Mouse (Mus musculus) intestine, postnatal 0 days (tissue): ENCODE data around the gene I0C0044D17Rik. TPM values are rescaled to one million over a fixed set of nuclear protein-coding genes. Genes with fewer than 3 reads are reported as not detected.
"Not testable (repeated sequence)": the region's sequence is repeated elsewhere in the genome, so short reads cannot be mapped to it uniquely, and the experiment has no call there.

Experiments
- ATAC-seq: fragments of 200-750 bp; cut with Nextera tagmentation; 2 replicates; pipeline ENCODE4 v1.8.0; 2017; ENCODE audit warnings: mild to moderate bottlenecking, moderate TSS enrichment, moderate library complexity
- H3K27ac ChIP-seq: fragments of 300-500 bp; sonication (generic); 2 replicates; pipeline ENCODE4 v1.5.1; 2014; ENCODE audit warnings: mild to moderate bottlenecking, low read depth, low read length, moderate library complexity
- H3K27me3 ChIP-seq: fragments of 300-500 bp; sonication (generic); replicated peaks from 2 replicates; pipeline ENCODE4 v1.6.1; 2014; ENCODE audit warnings: low read length, mixed read lengths; ENCODE audit not compliant: control insufficient read depth, insufficient read depth
- H3K36me3 ChIP-seq: fragments of 300-500 bp; sonication (generic); 2 replicates; pipeline ENCODE4 v1.6.1; 2014; ENCODE audit warnings: mild to moderate bottlenecking, moderate library complexity; ENCODE audit not compliant: control insufficient read depth, insufficient read depth
- H3K4me1 ChIP-seq: fragments of 300-500 bp; sonication (generic); replicated peaks from 2 replicates; pipeline ENCODE4 v1.6.1; 2014; ENCODE audit warnings: antibody characterized with exemption, low read length, mixed read lengths; ENCODE audit not compliant: control insufficient read depth, insufficient read depth
- H3K4me2 ChIP-seq: fragments of 300-500 bp; sonication (generic); replicated peaks from 2 replicates; pipeline ENCODE4 v1.6.1; 2014; ENCODE audit warnings: low read depth, mild to moderate bottlenecking, moderate library complexity
- H3K4me3 ChIP-seq: fragments of 300-500 bp; sonication (generic); 2 replicates; pipeline ENCODE4 v1.5.1; 2014; ENCODE audit warnings: low read depth, low read length
- H3K9ac ChIP-seq: fragments of 300-500 bp; sonication (generic); 2 replicates; pipeline ENCODE4 v1.6.1; 2014; ENCODE audit warnings: mild to moderate bottlenecking, low read depth, low read length
- H3K9me3 ChIP-seq: fragments of 300-500 bp; sonication (generic); 2 replicates; pipeline ENCODE4 v1.6.1; 2016; ENCODE audit warnings: mixed run types; ENCODE audit not compliant: control insufficient read depth
- CTCF ChIP-seq: sonication (generic); IDR thresholded peaks from 2 replicates; pipeline ENCODE4 v1.5.1; 2016; ENCODE audit warnings: low read depth, mild to moderate bottlenecking, control low read depth, antibody characterized with exemption, moderate library complexity
- WGBS: fragments of 180-500 bp; shearing (Covaris S2); extraction: QIAGEN DNeasy Blood & Tissue Kit; methylation state at CpG from one replicate; pipeline ENCODE4 v1.1.7; 2014; 5-methylcytosine and 5-hydroxymethylcytosine counted together
- polyA plus RNA-seq: library from polyadenylated mRNA; unstranded; fragments of >200 nt; fragmentation: Nextera tagmentation; extraction: Ambion mirVana; gene quantifications from 2 replicates; pipeline ENCODE4 v1.2.1, GENCODE M21; 2015

Gene I0C0044D17Rik
- polyA plus RNA-seq, 1 experiment from 2014 or later, result not detected

GRCm38 (mm10) chr4:98857037-98857648 lies 33.5 kb upstream of the I0C0044D17Rik start:
- WGBS, result 53% methylated on average over 11 of the region's 11 CpGs
- TF ChIP-seq CTCF, result no peak
- Histone ChIP-seq H3K27ac (no peak overlapping the region), H3K4me3 (no peak overlapping the region), H3K4me1 (no peaks in the 10 kb centered on the region), H3K36me3 (no peaks in the 10 kb centered on the region), H3K4me2 (no peak overlapping the region), H3K9me3 (0 out of 2 replicates have a peak, but pooled peaks cover 6% of the 10 kb centered on the region), H3K27me3 (no peaks in the 10 kb centered on the region), H3K9ac (no peak overlapping the region)
- ATAC-seq, result peak; percentile 33

DNA sequence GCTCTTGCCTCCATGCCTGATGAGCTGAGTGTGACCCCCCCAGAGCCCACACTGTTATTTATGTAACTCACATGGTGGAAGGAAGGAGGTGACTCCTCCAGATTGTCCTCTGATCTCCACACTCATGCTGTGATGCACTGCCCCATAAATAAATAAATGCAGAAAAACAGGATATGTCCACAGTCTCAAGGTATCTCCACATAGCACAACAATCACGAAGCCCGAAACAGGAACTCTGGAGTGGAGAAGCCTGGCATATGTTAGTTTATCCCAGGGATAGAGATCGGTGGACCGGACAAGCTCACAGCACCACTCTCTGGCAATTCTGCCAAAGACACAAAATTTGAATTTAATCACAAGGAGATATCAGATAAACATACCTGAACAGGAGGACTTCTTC lies 30.3 kb upstream of the I0C0044D17Rik start:
- H3K9ac ChIP-seq, result no peak overlapping the region
- H3K4me1 ChIP-seq, result no peaks in the 10 kb centered on the region
- ATAC-seq, result no peak
- no peak overlapping the region for H3K27ac ChIP-seq
- no peaks in the 10 kb centered on the region for H3K9me3 ChIP-seq
- no peaks in the 10 kb centered on the region for H3K36me3 ChIP-seq
- no peaks in the 10 kb centered on the region for H3K27me3 ChIP-seq
- H3K4me3 ChIP-seq, result no peak overlapping the region
- no peak overlapping the region for H3K4me2 ChIP-seq
- no peak for TF ChIP-seq CTCF
- 83% methylated on average over 4 of the region's 4 CpGs for whole genome bisulfite sequencing

DNA sequence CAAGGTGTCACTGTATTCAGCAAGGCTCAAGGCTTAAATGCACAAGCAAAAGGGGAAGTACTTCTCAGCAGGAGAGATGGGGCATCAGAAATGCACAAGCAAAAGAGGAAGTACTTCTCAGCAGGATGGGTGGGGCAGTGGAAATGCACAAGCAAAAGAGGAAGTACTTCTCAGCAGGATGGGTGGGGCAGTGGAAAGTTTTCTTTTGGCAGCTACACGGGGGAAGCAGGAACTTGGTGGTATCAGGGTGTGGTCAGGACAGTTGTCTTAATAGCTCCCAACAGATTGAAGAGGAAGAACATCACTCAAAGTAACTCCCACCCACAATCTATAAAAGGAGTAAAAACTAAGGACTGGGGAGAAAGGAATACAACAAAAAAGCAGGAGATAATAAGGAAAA lies 26.8 kb upstream of the I0C0044D17Rik start:
- not testable (repeated sequence) for H3K9ac ChIP-seq, ATAC-seq, H3K4me3 ChIP-seq, H3K27me3 ChIP-seq, H3K4me1 ChIP-seq, H3K9me3 ChIP-seq, H3K36me3 ChIP-seq, H3K27ac ChIP-seq, H3K4me2 ChIP-seq
- WGBS, result 69% methylated on average over 1 of the region's 1 CpGs

- Histone ChIP-seq H3K9me3 (no peaks in the 10 kb centered on the region), H3K27me3 (no peaks in the 10 kb centered on the region), H3K36me3 (no peaks in the 10 kb centered on the region), H3K9ac (no peak overlapping the region), H3K4me3 (no peak overlapping the region), H3K4me1 (no peaks in the 10 kb centered on the region), H3K4me2 (no peak overlapping the region), H3K27ac (no peak overlapping the region)
- no peak for TF ChIP-seq CTCF
- 35% methylated on average over 6 of the region's 6 CpGs for WGBS
- no peak for ATAC-seq
Measured at GRCm38 (mm10) chr4:98847120-98847885, 23.7 kb upstream of the I0C0044D17Rik start.

- Histone ChIP-seq H3K4me2 (no peak overlapping the region), H3K4me3 (no peak overlapping the region), H3K36me3 (no peaks in the 10 kb centered on the region), H3K4me1 (no peaks in the 10 kb centered on the region), H3K27me3 (no peaks in the 10 kb centered on the region), H3K27ac (no peak overlapping the region), H3K9ac (no peak overlapping the region), H3K9me3 (no peaks in the 10 kb centered on the region)
- TF ChIP-seq CTCF, result no peak
- ATAC-seq, result no peak
- 32% methylated on average over 3 of the region's 3 CpGs for WGBS
Measured at GRCm38 (mm10) chr4:98846396-98846795, 22.8 kb upstream of the I0C0044D17Rik start.

GRCm38 (mm10) chr4:98845687-98846125 lies 22.1 kb upstream of the I0C0044D17Rik start:
- no peaks in the 10 kb centered on the region for H3K27me3 ChIP-seq
- no peaks in the 10 kb centered on the region for H3K9me3 ChIP-seq
- no peak overlapping the region for H3K4me2 ChIP-seq
- H3K4me1 ChIP-seq, result no peaks in the 10 kb centered on the region
- TF ChIP-seq CTCF, result no peak
- no peak overlapping the region for H3K27ac ChIP-seq
- no peak overlapping the region for H3K4me3 ChIP-seq
- ATAC-seq, result 0 out of 2 replicates have a peak, but pooled peaks have one; percentile 10
- WGBS, result 32% methylated on average over 8 of the region's 8 CpGs
- no peaks in the 10 kb centered on the region for H3K36me3 ChIP-seq
- no peak overlapping the region for H3K9ac ChIP-seq
